Mouse (Mus musculus) stomach, embryonic 14.5 days (tissue): ENCODE results near the gene Nprl3. TPM values are rescaled to one million over a fixed set of nuclear protein-coding genes. Genes with fewer than 3 reads are reported as not detected.

ENCODE experiments used
- ATAC-seq: fragments of 200-750 bp; cut with Nextera tagmentation; 2 replicates; pipeline ENCODE4 v1.8.0; 2017; ENCODE audit warnings: low read depth, moderate TSS enrichment; ENCODE audit not compliant: insufficient number of reproducible peaks, insufficient read depth, low FRiP score
- H3K27ac ChIP-seq: fragments of 300-500 bp; sonication (generic); 2 replicates; pipeline ENCODE4 v1.5.1; 2014; ENCODE audit warnings: mild to moderate bottlenecking, low read length, moderate library complexity, mixed read lengths
- H3K27me3 ChIP-seq: fragments of 300-500 bp; sonication (generic); 2 replicates; pipeline ENCODE4 v1.6.1; 2014; ENCODE audit warnings: low read length, control low read depth, mixed read lengths; ENCODE audit not compliant: control insufficient read depth, insufficient read depth
- H3K36me3 ChIP-seq: fragments of 300-500 bp; sonication (generic); 2 replicates; pipeline ENCODE4 v1.6.1; 2014; ENCODE audit warnings: mild to moderate bottlenecking, control low read depth, low read length, moderate library complexity, mixed read lengths; ENCODE audit not compliant: control insufficient read depth, insufficient read depth
- H3K4me1 ChIP-seq: fragments of 300-500 bp; sonication (generic); 2 replicates; pipeline ENCODE4 v1.6.1; 2014; ENCODE audit warnings: low read length, control low read depth, mixed read lengths; ENCODE audit not compliant: control insufficient read depth, insufficient read depth
- H3K4me2 ChIP-seq: fragments of 300-500 bp; sonication (generic); replicated peaks from 2 replicates; pipeline ENCODE4 v1.6.1; 2014; ENCODE audit warnings: low read depth, low read length, control low read depth
- H3K4me3 ChIP-seq: fragments of 300-500 bp; sonication (generic); 2 replicates; pipeline ENCODE4 v1.5.1; 2014; ENCODE audit warnings: low read depth, low read length, control low read depth
- H3K9ac ChIP-seq: fragments of 300-500 bp; sonication (generic); replicated peaks from 2 replicates; pipeline ENCODE4 v1.6.1; 2014; ENCODE audit warnings: low read depth, mild to moderate bottlenecking, control low read depth, low read length, moderate library complexity, mixed read lengths
- H3K9me3 ChIP-seq: fragments of 300-500 bp; sonication (generic); 2 replicates; pipeline ENCODE4 v1.6.1; 2016; ENCODE audit warnings: low read depth, low read length, control low read depth; ENCODE audit not compliant: control insufficient read depth
- WGBS: fragments of 180-500 bp; shearing (Covaris S2); extraction: QIAGEN DNeasy Blood & Tissue Kit; methylation state at CpG from one replicate; pipeline ENCODE4 v1.1.7; 2014; 5-methylcytosine and 5-hydroxymethylcytosine counted together
- polyA plus RNA-seq: library from polyadenylated mRNA; unstranded; fragments of >200 nt; fragmentation: Nextera tagmentation; extraction: Ambion mirVana; gene quantifications from 2 replicates; pipeline ENCODE4 v1.2.1, GENCODE M21; 2014

Nprl3 gene
- polyA plus RNA-seq, 1 experiment from 2014 or later = 41.0 TPM

GRCm38 (mm10) chr11:32222570-32223194 is 44.8 kb downstream of the Nprl3 start:
- H3K27me3 ChIP-seq = no peaks in the 10 kb centered on the region
- peak overlapping the region; percentile 86; the same call in 1 of the 2 replicates for H3K9ac ChIP-seq
- H3K4me3 ChIP-seq = peak overlapping the region; percentile 82
- no peak for ATAC-seq
- H3K4me1 ChIP-seq = peaks cover 66% of the 10 kb centered on the region
- peak overlapping the region; percentile 68 for H3K4me2 ChIP-seq
- H3K9me3 ChIP-seq = no peaks in the 10 kb centered on the region
- WGBS = 8% methylated on average over 21 of the region's 21 CpGs
- H3K27ac ChIP-seq = peak overlapping the region; percentile 96; the same call in 1 of the 2 replicates
- H3K36me3 ChIP-seq = no peaks in the 10 kb centered on the region

DNA sequence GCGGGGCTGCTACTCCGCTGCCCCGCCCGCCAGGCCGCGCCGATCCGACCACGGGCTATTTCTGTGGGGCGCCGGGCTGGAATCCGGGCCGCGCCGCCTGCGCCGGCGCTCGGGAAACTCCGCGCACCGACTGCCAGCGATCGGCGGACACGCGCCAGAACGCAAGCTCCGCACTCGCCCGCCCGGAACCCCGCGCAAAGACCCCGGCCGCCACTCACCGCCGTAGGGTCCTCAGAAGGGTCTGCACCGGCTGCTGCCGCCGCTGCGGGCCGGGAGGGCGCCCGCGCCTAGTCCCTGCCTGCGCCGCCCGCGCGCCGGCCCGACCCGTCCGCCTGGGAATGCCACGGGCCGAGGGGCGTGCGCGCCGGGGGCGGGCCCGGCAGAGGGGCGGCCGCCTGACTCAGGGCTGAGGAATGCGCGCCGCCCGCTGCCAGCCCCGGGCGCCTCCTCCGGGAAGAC is 45.5 kb downstream of the Nprl3 start, which contains the start of gene Rhbdf1:
Gene Rhbdf1, minus strand, starts transcription at position 350 of the 459 bp plus-strand sequence.
- H3K4me3 ChIP-seq = peak within 1 kb of the TSS; percentile 82
- H3K9me3 ChIP-seq = no peaks in the 10 kb centered on the region
- H3K27ac ChIP-seq = peak within 1 kb of the TSS; percentile 96
- peak within 1 kb of the TSS; percentile 68 for H3K4me2 ChIP-seq
- ATAC-seq = peak; percentile 59
- WGBS = under 1% methylated on average over 66 of the region's 72 CpGs
- H3K36me3 ChIP-seq = no peaks in the 10 kb centered on the region
- peaks cover 61% of the 10 kb centered on the region for H3K4me1 ChIP-seq
- peak within 1 kb of the TSS; percentile 86 for H3K9ac ChIP-seq
- H3K27me3 ChIP-seq = no peaks in the 10 kb centered on the region

- Histone ChIP-seq H3K4me3 (peak overlapping the region; percentile 82), H3K4me1 (peaks cover 59% of the 10 kb centered on the region), H3K27me3 (no peaks in the 10 kb centered on the region), H3K27ac (peak overlapping the region; percentile 96), H3K4me2 (peak overlapping the region; percentile 68), H3K36me3 (no peaks in the 10 kb centered on the region), H3K9me3 (no peaks in the 10 kb centered on the region), H3K9ac (peak overlapping the region; percentile 86)
- peak; percentile 67 for ATAC-seq
- under 1% methylated on average over 40 of the region's 46 CpGs for WGBS
These were observed 46.1 kb downstream of the Nprl3 start for GRCm38 (mm10) chr11:32221225-32221950.

DNA sequence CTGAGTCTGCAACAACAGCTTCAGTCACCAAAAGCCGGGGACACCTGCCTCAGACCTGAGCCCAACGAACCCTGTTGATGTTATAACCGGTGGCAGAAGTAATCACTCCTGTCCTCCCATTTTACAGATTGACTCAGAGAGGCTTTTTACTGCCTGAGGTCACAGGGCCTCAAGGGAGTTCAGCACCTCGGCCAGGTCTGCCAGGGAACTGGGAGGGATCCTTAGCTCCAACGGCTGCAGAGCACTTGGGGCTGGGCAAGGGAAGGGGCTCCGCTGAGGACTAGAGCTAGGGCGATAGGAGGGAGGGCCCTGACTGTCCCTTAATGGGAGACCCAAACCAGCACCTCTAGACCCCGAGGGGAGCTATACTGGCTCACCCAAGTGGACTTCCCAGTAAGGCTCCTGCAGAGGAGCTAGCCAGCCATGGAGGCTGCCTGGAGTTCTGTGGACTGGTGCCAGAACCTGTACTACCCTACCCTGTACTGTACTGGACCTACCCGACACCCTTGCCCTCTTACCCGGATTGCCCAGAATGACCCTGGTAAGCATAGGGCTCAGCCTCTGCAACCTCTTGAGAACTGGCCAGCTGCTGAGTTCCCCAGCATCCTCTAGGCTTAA is 46.8 kb downstream of the Nprl3 start:
- H3K4me3 ChIP-seq = peak overlapping the region; percentile 82
- peak overlapping the region; percentile 68 for H3K4me2 ChIP-seq
- H3K4me1 ChIP-seq = peaks cover 54% of the 10 kb centered on the region
- WGBS = 26% methylated on average over 10 of the region's 10 CpGs
- 0 out of 2 replicates have a peak overlapping the region, but pooled peaks have one; percentile 86 for H3K9ac ChIP-seq
- no peak for ATAC-seq
- H3K9me3 ChIP-seq = no peaks in the 10 kb centered on the region
- H3K27me3 ChIP-seq = no peaks in the 10 kb centered on the region
- peaks cover 3% of the 10 kb centered on the region; the same call in 1 of the 2 replicates for H3K36me3 ChIP-seq
- peak overlapping the region; percentile 96 for H3K27ac ChIP-seq

DNA sequence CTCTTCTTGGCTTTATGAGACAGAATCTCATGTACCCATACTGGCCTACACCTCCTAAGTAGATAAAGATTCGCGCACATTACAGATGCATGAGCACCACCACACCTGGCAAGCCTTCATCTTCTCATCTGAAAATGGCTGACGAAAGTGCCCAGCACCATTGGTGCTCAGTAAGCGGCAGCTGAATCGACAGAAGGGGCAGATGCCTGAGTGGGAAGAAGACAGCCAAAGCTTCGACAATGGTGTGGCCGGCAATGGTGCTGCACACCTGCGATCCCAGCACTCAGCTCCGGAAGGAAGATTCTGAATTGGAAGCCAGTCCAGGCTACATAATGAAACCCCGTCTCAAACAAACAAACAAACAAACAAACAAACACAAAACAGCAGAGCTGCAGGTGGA is 48.2 kb downstream of the Nprl3 start:
- Histone ChIP-seq H3K27ac (no peak overlapping the region), H3K36me3 (peaks cover 17% of the 10 kb centered on the region), H3K4me1 (peaks cover 40% of the 10 kb centered on the region), H3K9me3 (no peaks in the 10 kb centered on the region), H3K9ac (no peak overlapping the region), H3K4me2 (no peak overlapping the region), H3K27me3 (no peaks in the 10 kb centered on the region), H3K4me3 (no peak overlapping the region)
- no peak for ATAC-seq
- WGBS = 88% methylated on average over 10 of the region's 10 CpGs

- Histone ChIP-seq H3K9ac (0 out of 2 replicates have a peak overlapping the region, but pooled peaks have one; percentile 11), H3K36me3 (peaks cover 21% of the 10 kb centered on the region), H3K4me3 (no peak overlapping the region), H3K27me3 (no peaks in the 10 kb centered on the region), H3K9me3 (no peaks in the 10 kb centered on the region), H3K27ac (no peak overlapping the region), H3K4me1 (peaks cover 39% of the 10 kb centered on the region), H3K4me2 (no peak overlapping the region)
- 60% methylated on average over 6 of the region's 6 CpGs for WGBS
- no peak for ATAC-seq
These were observed 48.9 kb downstream of the Nprl3 start for GRCm38 (mm10) chr11:32218501-32219050.

GRCm38 (mm10) chr11:32216851-32217250 is 50.7 kb downstream of the Nprl3 start:
- no peak overlapping the region for H3K9ac ChIP-seq
- H3K36me3 ChIP-seq = peaks cover 34% of the 10 kb centered on the region
- no peaks in the 10 kb centered on the region for H3K27me3 ChIP-seq
- H3K9me3 ChIP-seq = no peaks in the 10 kb centered on the region
- no peak overlapping the region for H3K4me2 ChIP-seq
- no peak for ATAC-seq
- H3K4me1 ChIP-seq = peaks cover 29% of the 10 kb centered on the region; the same call in 1 of the 2 replicates
- WGBS = 26% methylated on average over 8 of the region's 8 CpGs
- no peak overlapping the region for H3K4me3 ChIP-seq
- H3K27ac ChIP-seq = no peak overlapping the region
